Mouse (Mus musculus) heart, postnatal 0 days (tissue): ENCODE results near the gene Tstd2.

ENCODE experiments used
- CTCF ChIP-seq: IDR thresholded peaks from 2 replicates; pipeline ENCODE4 v1.5.1; 2016; ENCODE audit warnings: antibody characterized with exemption, control low read depth, low read depth
- EP300 ChIP-seq: IDR thresholded peaks from 2 replicates; pipeline ENCODE4 v1.6.1; 2016; ENCODE audit warnings: antibody characterized with exemption, low read depth

DNA sequence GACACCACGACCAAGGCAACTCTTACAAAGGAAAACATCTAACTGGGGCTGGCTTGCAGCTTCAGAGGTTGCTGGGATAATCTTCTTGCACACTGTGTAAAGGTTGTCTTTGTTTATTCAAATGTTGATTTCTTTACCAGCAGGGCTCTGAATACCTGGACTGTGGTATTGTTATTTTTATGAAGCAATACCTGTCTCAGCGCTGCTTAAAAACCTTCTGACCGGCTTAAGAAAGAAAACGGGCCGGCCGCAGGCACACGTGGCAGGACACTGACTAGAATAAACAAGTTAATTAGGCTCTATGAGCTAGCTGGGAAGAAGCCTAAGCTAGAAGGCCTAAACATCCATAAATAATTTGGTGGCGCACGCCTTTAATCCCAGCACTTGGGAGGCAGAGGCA is 47.4 kb upstream of the Tstd2 start:
- TF ChIP-seq CTCF: no peak
- TF ChIP-seq EP300: no peak
